Comparison of ENCODE assay signal across 9 mouse cellular contexts in genomic region chr19:34640623-34641022, GRCm38 (mm10). TPM values are rescaled to one million over a fixed set of nuclear protein-coding genes. Genes with fewer than 3 reads are reported as not detected.
DNase-seq lines count a peak whose midpoint lies in the region; ATAC-seq and TF ChIP-seq lines count a peak whose summit lies in the region.
"Had no signal": no experiment of that assay in that cellular context is flagged by ENCODE, and none has a peak within 500 bp of the region (broad histone marks: within the 10 kb centered on the region; RNA-seq: fewer than 3 reads in every experiment).

Gene Ifit1bl2 (minus strand): TSS chr19:34640743.
Gene Ifit1 (plus strand): TSS chr19:34640871.

- POLR2A ChIA-PET in Patski (lab: Charles Lee) = interaction anchor here (1.0 kb wide), 1 partner anchor 114 kb away, joined by 3 read pairs; no protein-coding TSS in a partner anchor

- ATAC-seq in Patski = peak; percentile 55
- ATAC-seq in inflammation-experienced regulatory T-cells, adult 6 months = peak; percentile 99

- CTCF ChIA-PET in Patski (lab: Charles Lee) = interaction anchor here (1.0 to 2.1 kb wide), 3 partner anchors 11 to 140 kb away, joined by 4 to 7 read pairs (median 4); no protein-coding TSS in a partner anchor

- TF ChIP-seq CTCF in Patski (IDR thresholded peaks at IDR 0.05) = peak; percentile 44

- in situ Hi-C loops in Patski (cut with MboI; ENCODE audit: low pct_unique_long_range_greater_than_20kb) = no loop called here

- intact Hi-C loops in heart, postnatal 10 days (cut with DNase I) = no loop called here

- DNase-seq in heart, adult 18-20 months = peak; percentile 53 to 55
- DNase-seq in heart, postnatal 10 days = no peak
- no peak for DNase-seq in Patski (ENCODE audit: low read depth, low spot score)
- DNase-seq in lung, postnatal 36 days = peak; percentile 66
- no peak for DNase-seq in frontal cortex, postnatal 36 days (ENCODE audit: low spot score in 2 of 2)
- no peak for DNase-seq in cerebellum, adult 9-10 months
- no peak for DNase-seq in gastrocnemius, adult 8-10 months (ENCODE audit: low spot score in 2 of 2)

- peaks cover 24% of the 10 kb centered on the region for H3K27me3 ChIP-seq in Patski

RNA-seq across cellular contexts. Expression of gene Ifit1bl2, which starts in this region (rescaled TPM):
- total RNA-seq in heart, adult 18-20 months (2021) = 1 to 10 TPM; 1.1 to 2.1 TPM
- under 1 TPM; 0.53 to 0.77 TPM for total RNA-seq in heart, postnatal 10 days (2021)
- polyA plus RNA-seq in Patski (2021) = 0.24 TPM
- polyA plus RNA-seq in inflammation-experienced regulatory T-cells, adult 6 months (2017; shearing (Covaris generic)) = 1 to 10 TPM; 1.1 to 1.3 (median 1.1) TPM
- total RNA-seq in gastrocnemius, adult 8-10 months (2022) = not detected
- polyA plus RNA-seq: midbrain, embryonic 12.5 days had no signal

RNA-seq across cellular contexts. Expression of gene Ifit1, which starts in this region (rescaled TPM):
- total RNA-seq in heart, adult 18-20 months (2021) = 1 to 10 TPM; 1.8 to 2.0 TPM
- total RNA-seq in heart, postnatal 10 days (2021) = under 1 TPM; 0.12 to 0.62 TPM
- 2.3 TPM for polyA plus RNA-seq in Patski (2021)
- polyA plus RNA-seq in inflammation-experienced regulatory T-cells, adult 6 months (2017; shearing (Covaris generic)) = 10 to 100 TPM; 33.8 to 38.0 (median 34.8) TPM
- under 1 TPM; 0.21 to 0.76 (median 0.27) TPM for total RNA-seq in gastrocnemius, adult 8-10 months (2022)

Comparison
In these comparisons a context has a peak if more than half of its experiments do, and no peak if none do; other contexts are left out.
1. RNA of gene Ifit1 (polyA plus RNA-seq): 33.8 to 38.0 TPM in inflammation-experienced regulatory T-cells, adult 6 months; 2.3 TPM in Patski (single experiment); every median in the first group is over 10 times any median in the second.
2. DNase-seq: peak in heart, adult 18-20 months (2 of 2) and lung, postnatal 36 days (single experiment); none in heart, postnatal 10 days (0 of 2), Patski (single experiment), frontal cortex, postnatal 36 days (0 of 2), cerebellum, adult 9-10 months (single experiment) and gastrocnemius, adult 8-10 months (0 of 2).